Mouse (Mus musculus) T-cell, adult 66 days (primary cell): ENCODE measurements around the gene Zfp84. TPM values are rescaled to one million over a fixed set of nuclear protein-coding genes. Genes with fewer than 3 reads are reported as not detected.

ENCODE experiments used
- total RNA-seq, 2 experiments: library from RNA; stranded (reverse); gene quantifications; 3 replicates in 1 of 2; 4 replicates in 1 of 2; pipeline ENCODE4 v1.2.4; 2023

Zfp84 gene
- 10 to 100 TPM; 18.2 to 21.5 TPM for total RNA-seq

GRCm38 (mm10) chr7:29768090-29768900 lies at the start of gene Zfp84:
Zfp84 (plus strand) TSS chr7:29768552.

GRCm38 (mm10) chr7:29726860-29727259 lies 41.5 kb upstream of the Zfp84 start, which contains the start of gene Catsperg2:
Catsperg2 (minus strand) TSS chr7:29727032.

DNA sequence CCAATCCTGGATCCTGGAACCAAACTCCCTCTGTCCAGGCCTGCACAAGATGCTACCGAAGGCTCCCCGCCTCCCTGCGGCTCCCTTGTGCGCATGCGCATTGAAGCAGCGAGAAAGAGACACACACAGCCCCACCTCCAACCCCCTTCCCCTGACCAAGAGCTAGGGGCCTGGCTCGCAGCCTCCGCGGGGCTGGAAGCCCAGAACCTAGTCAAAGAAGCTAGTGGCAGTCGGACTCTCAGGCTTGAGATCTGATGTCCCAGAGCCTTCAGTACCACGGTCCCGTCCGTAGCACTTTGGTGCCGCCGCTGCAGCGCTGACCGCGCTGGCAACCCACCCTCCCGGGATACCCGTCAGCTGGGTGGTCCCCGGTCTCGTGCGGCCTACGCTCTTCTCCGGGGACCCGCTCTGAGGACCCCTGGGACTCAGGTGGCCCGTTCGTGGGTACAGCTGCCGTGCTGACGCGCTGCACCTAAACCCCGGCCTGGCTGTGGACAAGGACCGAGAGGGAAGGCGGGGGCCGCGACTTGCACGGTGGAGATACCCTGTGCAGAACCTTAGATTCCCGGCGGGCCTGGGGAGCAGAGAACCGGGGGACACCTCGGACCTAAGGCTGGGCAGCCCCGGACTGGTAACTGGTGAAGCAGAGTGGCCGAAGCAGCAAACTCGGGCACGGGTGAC lies 15.7 kb downstream of the Zfp84 start, which contains the start of gene Zfp30:
TSS of gene Zfp30 (plus strand) at position 128 of the 681 bp plus-strand sequence.

GRCm38 (mm10) chr7:29815910-29816429 lies 47.6 kb downstream of the Zfp84 start, which contains the start of gene Zfp790:
Zfp790 (plus strand) TSS chr7:29816114.

Other genes starting within 250 kb of the Zfp84 start
- 10 to 100 TPM; 52.3 to 58.8 TPM for gene Sipa1l3, start 249.9 kb upstream of the Zfp84 start, total RNA-seq
- not detected for gene Catsperg2, start 41.5 kb upstream of the Zfp84 start, total RNA-seq
- gene Zfp30, start 15.4 kb downstream of the Zfp84 start, total RNA-seq, result 1 to 10 TPM; 1.2 to 1.5 TPM
- gene Zfp790, start 47.6 kb downstream of the Zfp84 start, total RNA-seq, result 10 to 100 TPM; 13.3 to 13.8 TPM
- 1 to 10 TPM; 6.9 to 7.2 TPM for gene Zfp940, start 85.1 kb downstream of the Zfp84 start, total RNA-seq
- 10 to 100 TPM; 21.1 to 23.9 TPM for gene Zfp420, start 91.4 kb downstream of the Zfp84 start, total RNA-seq
- 10 to 100 TPM in 1 of 2 experiments, 1 to 10 TPM in 1; 8.1 to 10.1 TPM for gene Zfp27, start 138.0 kb downstream of the Zfp84 start, total RNA-seq
- 1 to 10 TPM; 3.5 to 4.1 TPM for gene Zfp383, start 139.7 kb downstream of the Zfp84 start, total RNA-seq
- gene Zfp74, start 185.5 kb downstream of the Zfp84 start, total RNA-seq, result 10 to 100 TPM; 12.8 to 14.0 TPM
- gene Zfp568, start 215.4 kb downstream of the Zfp84 start, total RNA-seq, result 10 to 100 TPM; 20.8 to 22.1 TPM